Mouse (Mus musculus): Measurements from ENCODE around the gene Etnk1. TPM values are rescaled to one million over a fixed set of nuclear protein-coding genes. Genes with fewer than 3 reads are reported as not detected.

Etnk1 gene
- polyA plus RNA-seq (2015; fragmentation: Nextera tagmentation; extraction: Ambion mirVana): 11.1 and 12.6 TPM in 2 replicates

DNA sequence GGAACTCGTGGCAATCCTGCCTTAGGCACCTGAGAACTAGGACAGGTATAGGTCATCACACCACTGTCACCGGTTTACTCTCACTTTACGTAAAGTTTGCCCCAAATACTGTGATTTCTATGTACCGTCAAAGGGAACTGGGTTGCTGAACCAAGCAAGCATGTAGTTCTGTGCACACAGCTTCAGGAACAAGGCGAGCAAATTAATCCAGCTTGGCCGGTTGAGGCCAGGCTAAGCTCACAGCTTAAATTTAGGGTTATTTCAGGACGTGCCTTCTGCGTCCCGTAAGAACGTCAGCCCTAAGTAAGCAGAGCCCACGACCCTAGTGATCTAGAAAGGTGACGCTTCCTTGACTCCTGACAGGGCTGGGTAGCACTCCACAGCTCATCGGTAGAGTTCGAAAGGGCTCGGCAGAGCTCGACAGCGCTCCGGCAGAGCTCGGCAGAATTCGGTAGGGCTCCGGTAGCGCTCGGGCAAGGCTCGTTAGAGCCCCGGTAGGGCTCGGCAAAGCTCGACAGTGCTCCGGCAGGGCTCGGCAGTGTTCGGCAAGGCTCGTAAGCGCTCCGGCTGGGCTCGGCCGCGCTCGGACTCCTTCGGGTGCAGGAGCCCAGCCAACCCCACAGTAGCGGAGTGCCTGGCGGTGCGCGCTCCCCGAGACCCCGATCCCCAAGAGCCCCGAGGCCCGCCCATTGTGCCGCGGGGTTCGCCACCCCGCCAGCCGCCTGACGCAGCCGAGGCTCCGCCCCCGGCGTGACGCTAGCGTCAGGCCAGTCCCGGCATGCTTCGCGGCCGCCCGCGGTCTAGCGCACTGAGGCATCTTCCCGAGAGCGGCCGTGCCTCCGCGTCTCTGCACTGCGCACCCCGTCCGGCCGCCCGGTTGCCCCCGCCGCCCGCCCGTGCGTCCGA, at the start of gene Etnk1:
Gene Etnk1 (plus strand): TSS at position 770 of the 906 bp plus-strand sequence.
- DNase-seq (ENCODE audit: low spot score) (peak; percentile 97), ATAC-seq (peak; percentile 94)
- H3K9ac ChIP-seq (replicated peaks; ENCODE audit: low read depth): peak within 1 kb of the TSS; percentile 63
- H3K9me3 ChIP-seq (ENCODE audit: low read length): no peaks in the 10 kb centered on the region
- no peaks in the 10 kb centered on the region for H3K36me3 ChIP-seq (ENCODE audit: insufficient read depth, low read length)
- H3K4me3 ChIP-seq (ENCODE audit: low read depth, low read length): peak within 1 kb of the TSS; percentile 74
- no peaks in the 10 kb centered on the region for H3K4me1 ChIP-seq (ENCODE audit: insufficient read depth, low read depth, low read length)
- TF ChIP-seq EP300 (IDR thresholded peaks at IDR 0.05) (no peak; the same call in 1 of the 2 replicates), CTCF (IDR thresholded peaks at IDR 0.05) (peak; percentile 58)
- H3K27ac ChIP-seq (ENCODE audit: low read length): peak within 1 kb of the TSS; percentile 92
- peak within 1 kb of the TSS; percentile 89 for H3K4me2 ChIP-seq (replicated peaks; ENCODE audit: low read depth, low read length)
- WGBS: under 1% methylated on average over 70 of the region's 81 CpGs
- no peaks in the 10 kb centered on the region for H3K27me3 ChIP-seq (replicated peaks; ENCODE audit: insufficient read depth, low read length)

DNA sequence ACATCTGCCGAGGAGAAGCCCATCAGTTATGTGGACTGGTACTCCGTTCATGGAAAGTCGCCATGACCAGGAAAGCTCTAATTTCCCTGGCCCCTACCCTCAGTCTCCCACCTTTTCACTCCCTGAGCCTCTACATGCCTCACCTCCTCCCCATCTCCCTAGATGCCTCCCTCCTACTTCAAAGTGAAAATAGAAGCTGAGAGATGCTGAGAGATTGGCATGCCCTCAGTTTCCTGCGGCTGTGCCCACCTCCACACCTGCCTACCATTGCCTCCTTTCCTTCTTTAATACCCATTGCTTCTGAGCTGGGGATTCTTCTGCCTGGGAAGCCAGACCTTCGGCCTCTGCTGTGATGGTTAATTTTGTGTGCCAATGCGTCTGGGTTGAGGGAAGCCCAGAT, 47.7 kb upstream of the Etnk1 start:
- TF ChIP-seq CTCF (IDR thresholded peaks at IDR 0.05) (no peak), EP300 (IDR thresholded peaks at IDR 0.05) (no peak)

GRCm38 (mm10) chr6:143125721-143126120, 41.3 kb upstream of the Etnk1 start:
- H3K9ac ChIP-seq (replicated peaks; ENCODE audit: low read depth): no peak overlapping the region
- H3K9me3 ChIP-seq (ENCODE audit: low read length): no peaks in the 10 kb centered on the region
- no peak for DNase-seq (ENCODE audit: low spot score)
- no peak for ATAC-seq
- no peak overlapping the region for H3K27ac ChIP-seq (ENCODE audit: low read length)
- H3K4me3 ChIP-seq (ENCODE audit: low read depth, low read length): no peak overlapping the region
- H3K27me3 ChIP-seq (replicated peaks; ENCODE audit: insufficient read depth, low read length): no peaks in the 10 kb centered on the region
- TF ChIP-seq CTCF (IDR thresholded peaks at IDR 0.05) (no peak), EP300 (IDR thresholded peaks at IDR 0.05) (no peak)
- no peak overlapping the region for H3K4me2 ChIP-seq (replicated peaks; ENCODE audit: low read depth, low read length)
- no peaks in the 10 kb centered on the region for H3K36me3 ChIP-seq (ENCODE audit: insufficient read depth, low read length)
- no peaks in the 10 kb centered on the region for H3K4me1 ChIP-seq (ENCODE audit: insufficient read depth, low read depth, low read length)

More for the DNA sequence above, 47.7 kb upstream of the Etnk1 start:
- no peaks in the 10 kb centered on the region for H3K4me1 ChIP-seq (ENCODE audit: insufficient read depth, low read depth, low read length)
- no peaks in the 10 kb centered on the region for H3K9me3 ChIP-seq (ENCODE audit: low read length)
- WGBS: 88% methylated on average over 6 of the region's 6 CpGs
- H3K27ac ChIP-seq (ENCODE audit: low read length): no peak overlapping the region
- ATAC-seq (no peak), DNase-seq (ENCODE audit: low spot score) (no peak)
- no peaks in the 10 kb centered on the region for H3K36me3 ChIP-seq (ENCODE audit: insufficient read depth, low read length)
- no peaks in the 10 kb centered on the region for H3K27me3 ChIP-seq (replicated peaks; ENCODE audit: insufficient read depth, low read length)
- no peak overlapping the region for H3K4me2 ChIP-seq (replicated peaks; ENCODE audit: low read depth, low read length)
- H3K4me3 ChIP-seq (ENCODE audit: low read depth, low read length): no peak overlapping the region
- no peak overlapping the region for H3K9ac ChIP-seq (replicated peaks; ENCODE audit: low read depth)

DNA sequence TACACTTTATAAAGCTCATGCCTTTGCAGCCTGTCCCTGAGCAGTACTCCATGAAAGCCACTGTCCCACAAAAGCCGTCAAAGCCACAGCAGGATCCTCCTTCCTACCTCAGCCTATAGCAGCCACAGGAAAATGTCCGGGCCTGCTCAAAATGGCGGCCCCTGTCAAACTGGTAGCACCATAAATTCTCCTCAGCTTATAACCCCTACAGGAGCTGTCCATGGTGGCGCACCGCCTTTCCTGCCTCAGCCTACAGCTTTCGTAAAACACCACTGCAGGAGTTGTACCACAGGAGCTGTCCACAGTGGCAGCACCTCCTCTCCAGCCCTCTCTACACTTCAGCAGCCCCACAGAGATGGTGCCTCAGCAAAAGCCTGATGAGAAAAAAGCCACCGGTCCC, 37.6 kb upstream of the Etnk1 start:
- H3K27me3 ChIP-seq (replicated peaks; ENCODE audit: insufficient read depth, low read length): no peaks in the 10 kb centered on the region
- H3K27ac ChIP-seq (ENCODE audit: low read length): no peak overlapping the region
- WGBS: 88% methylated on average over 7 of the region's 7 CpGs
- DNase-seq (ENCODE audit: low spot score): no peak
- ATAC-seq: no peak
- no peak overlapping the region for H3K4me3 ChIP-seq (ENCODE audit: low read depth, low read length)
- H3K9ac ChIP-seq (replicated peaks; ENCODE audit: low read depth): no peak overlapping the region
- no peaks in the 10 kb centered on the region for H3K36me3 ChIP-seq (ENCODE audit: insufficient read depth, low read length)
- H3K4me1 ChIP-seq (ENCODE audit: insufficient read depth, low read depth, low read length): no peaks in the 10 kb centered on the region
- TF ChIP-seq CTCF (IDR thresholded peaks at IDR 0.05) (no peak), EP300 (IDR thresholded peaks at IDR 0.05) (no peak)
- no peaks in the 10 kb centered on the region for H3K9me3 ChIP-seq (ENCODE audit: low read length)
- no peak overlapping the region for H3K4me2 ChIP-seq (replicated peaks; ENCODE audit: low read depth, low read length)

- WGBS: 79% methylated on average over 3 of the region's 3 CpGs
- TF ChIP-seq CTCF (IDR thresholded peaks at IDR 0.05) (no peak), EP300 (IDR thresholded peaks at IDR 0.05) (no peak)
- no peak overlapping the region for H3K4me2 ChIP-seq (replicated peaks; ENCODE audit: low read depth, low read length)
- H3K4me3 ChIP-seq (ENCODE audit: low read depth, low read length): no peak overlapping the region
- DNase-seq (ENCODE audit: low spot score): no peak
- H3K4me1 ChIP-seq (ENCODE audit: insufficient read depth, low read depth, low read length): no peaks in the 10 kb centered on the region
- H3K27ac ChIP-seq (ENCODE audit: low read length): no peak overlapping the region
- H3K36me3 ChIP-seq (ENCODE audit: insufficient read depth, low read length): no peaks in the 10 kb centered on the region
- ATAC-seq: no peak
- no peaks in the 10 kb centered on the region for H3K27me3 ChIP-seq (replicated peaks; ENCODE audit: insufficient read depth, low read length)
- H3K9ac ChIP-seq (replicated peaks; ENCODE audit: low read depth): no peak overlapping the region
- no peaks in the 10 kb centered on the region for H3K9me3 ChIP-seq (ENCODE audit: low read length)
Observed at GRCm38 (mm10) chr6:143129952-143130351, 37.1 kb upstream of the Etnk1 start.

GRCm38 (mm10) chr6:143130411-143130810, 36.6 kb upstream of the Etnk1 start:
- Histone ChIP-seq H3K4me1 (ENCODE audit: insufficient read depth, low read depth, low read length) (no peaks in the 10 kb centered on the region), H3K4me3 (ENCODE audit: low read depth, low read length) (no peak overlapping the region), H3K36me3 (ENCODE audit: insufficient read depth, low read length) (no peaks in the 10 kb centered on the region), H3K9ac (replicated peaks; ENCODE audit: low read depth) (no peak overlapping the region), H3K27me3 (replicated peaks; ENCODE audit: insufficient read depth, low read length) (no peaks in the 10 kb centered on the region), H3K9me3 (ENCODE audit: low read length) (no peaks in the 10 kb centered on the region), H3K27ac (ENCODE audit: low read length) (no peak overlapping the region), H3K4me2 (replicated peaks; ENCODE audit: low read depth, low read length) (no peak overlapping the region)
- ATAC-seq (no peak), DNase-seq (ENCODE audit: low spot score) (no peak)
- no peak for TF ChIP-seq EP300 (IDR thresholded peaks at IDR 0.05)
- no peak for TF ChIP-seq CTCF (IDR thresholded peaks at IDR 0.05)
- WGBS: 69% methylated on average over 4 of the region's 4 CpGs
